Mouse (Mus musculus) liver, embryonic 14.5 days (tissue): ENCODE measurements around the gene Ppan. TPM values are rescaled to one million over a fixed set of nuclear protein-coding genes. Genes with fewer than 3 reads are reported as not detected.

Experiments
- ATAC-seq: fragments of 200-750 bp; cut with Nextera tagmentation; 2 replicates; pipeline ENCODE4 v1.8.0; 2017; ENCODE audit warnings: moderate number of reproducible peaks, mild to moderate bottlenecking, moderate library complexity; ENCODE audit not compliant: insufficient read depth
- DNase-seq, 3 experiments: peaks; one replicate each; pipeline ENCODE4 v3.0.0-alpha.2; 2012 to 2013; ENCODE audit warnings: low read depth in 3 of 3, low spot score in 3 of 3
- H3K27ac ChIP-seq: fragments of 300-500 bp; sonication (generic); 2 replicates; pipeline ENCODE4 v1.5.1; 2014; ENCODE audit warnings: moderate library complexity, mild to moderate bottlenecking, control low read depth, inconsistent platforms
- H3K27me3 ChIP-seq: fragments of 300-500 bp; sonication (generic); 2 replicates; pipeline ENCODE4 v1.6.1; 2014; ENCODE audit warnings: mild to moderate bottlenecking, low read length, moderate library complexity; ENCODE audit not compliant: control insufficient read depth, insufficient read depth
- H3K36me3 ChIP-seq: fragments of 300-500 bp; sonication (generic); replicated peaks from 2 replicates; pipeline ENCODE4 v1.6.1; 2014; ENCODE audit warnings: low read depth; ENCODE audit not compliant: control insufficient read depth, insufficient read depth
- H3K4me1 ChIP-seq, 2 experiments: fragments of 200-500 bp in 1 of 2; fragments of 300-500 bp in 1 of 2; sonication (generic) in 1 of 2; replicated peaks; 2 replicates each; pipeline ENCODE4 v1.6.1; 2012 to 2014; ENCODE audit warnings: antibody characterized with exemption in 1 of 2, inconsistent platforms in 1 of 2, low read length in 1 of 2; ENCODE audit not compliant: control insufficient read depth in 2 of 2, insufficient read depth in 2 of 2
- H3K4me2 ChIP-seq: fragments of 300-500 bp; sonication (generic); 2 replicates; pipeline ENCODE4 v1.6.1; 2014; ENCODE audit warnings: low read depth, mild to moderate bottlenecking, control low read depth, moderate library complexity
- H3K4me3 ChIP-seq, 2 experiments: fragments of 200-500 bp in 1 of 2; fragments of 300-500 bp in 1 of 2; sonication (generic) in 1 of 2; 2 replicates each; pipeline ENCODE4 v1.5.1; 2012 to 2014; ENCODE audit warnings: low read depth in 2 of 2, low read length in 2 of 2, mild to moderate bottlenecking in 2 of 2, control low read depth in 1 of 2, inconsistent platforms in 1 of 2, moderate library complexity in 1 of 2; ENCODE audit not compliant: insufficient read depth in 1 of 2
- H3K9ac ChIP-seq: fragments of 300-500 bp; sonication (generic); replicated peaks from 2 replicates; pipeline ENCODE4 v1.6.1; 2014; ENCODE audit warnings: mild to moderate bottlenecking, control low read depth, moderate library complexity
- H3K9me3 ChIP-seq: fragments of 300-500 bp; sonication (generic); 2 replicates; pipeline ENCODE4 v1.6.1; 2016; ENCODE audit warnings: low read length, mixed read lengths; ENCODE audit not compliant: control insufficient read depth
- CTCF ChIP-seq: IDR thresholded peaks from 2 replicates; pipeline ENCODE4 v1.5.1; 2016; ENCODE audit warnings: antibody characterized with exemption, low read depth, control low read depth
- EP300 ChIP-seq: IDR thresholded peaks from 2 replicates; pipeline ENCODE4 v1.6.1; 2016; ENCODE audit warnings: antibody characterized with exemption, low read depth
- WGBS: fragments of 180-500 bp; shearing (Covaris S2); extraction: QIAGEN DNeasy Blood & Tissue Kit; methylation state at CpG from one replicate; pipeline ENCODE4 v1.1.7; 2014; ENCODE audit not compliant: insufficient replicate concordance; 5-methylcytosine and 5-hydroxymethylcytosine counted together
- polyA plus RNA-seq, 2 experiments: library from polyadenylated mRNA; depleted of rRNA in 1 of 2; stranded (reverse) in 1 of 2; unstranded in 1 of 2; fragments of >200 nt; fragmentation: Nextera tagmentation in 1 of 2; extraction: Ambion mirVana in 1 of 2; gene quantifications; 2 replicates each; pipeline versions ENCODE4 v1.2.1 to v1.2.3; 2012 to 2014

The Ppan gene
- 70.6 and 84.8 TPM in 2 replicates for polyA plus RNA-seq (2012; rRNA removed)
- polyA plus RNA-seq (2014; fragmentation: Nextera tagmentation; extraction: Ambion mirVana): 50.2 and 56.1 TPM in 2 replicates

GRCm38 (mm10) chr9:20887704-20888385, at the start of gene Ppan:
TSS of gene Ppan (plus strand) at chr9:20888175.
- Histone ChIP-seq H3K27me3 (no peaks in the 10 kb centered on the region), H3K4me2 (peak within 1 kb of the TSS; percentile 82), H3K9ac (peak within 1 kb of the TSS; percentile 83), H3K4me1 (peaks cover 9 to 15% of the 10 kb centered on the region in 2 experiments), H3K4me3 (peak within 1 kb of the TSS; percentile 70 to 75), H3K9me3 (no peaks in the 10 kb centered on the region; the same call in 1 of the 2 replicates), H3K36me3 (peaks cover 33% of the 10 kb centered on the region), H3K27ac (peak within 1 kb of the TSS; percentile 73)
- peak; percentile 88 for ATAC-seq
- no peak for TF ChIP-seq CTCF
- no peak for TF ChIP-seq EP300
- peak; percentile 91 to 94 (median 91) for DNase-seq
- under 1% methylated on average over 43 of the region's 43 CpGs for WGBS

GRCm38 (mm10) chr9:20838931-20839330, 49.0 kb upstream of the Ppan start:
- Histone ChIP-seq H3K36me3 (no peaks in the 10 kb centered on the region), H3K9me3 (no peaks in the 10 kb centered on the region), H3K4me1 (no peaks in the 10 kb centered on the region), H3K27me3 (no peaks in the 10 kb centered on the region), H3K4me3 (no peak overlapping the region), H3K9ac (no peak overlapping the region), H3K27ac (no peak overlapping the region), H3K4me2 (no peak overlapping the region)
- no peak for TF ChIP-seq EP300
- TF ChIP-seq CTCF: no peak
- ATAC-seq (no peak), DNase-seq (no peak)
- 39% methylated on average over 6 of the region's 6 CpGs for WGBS

GRCm38 (mm10) chr9:20842211-20842610, 45.8 kb upstream of the Ppan start:
- WGBS: 10% methylated on average over 4 of the region's 4 CpGs
- H3K9ac ChIP-seq: no peak overlapping the region
- TF ChIP-seq EP300 (no peak), CTCF (no peak)
- H3K36me3 ChIP-seq: no peaks in the 10 kb centered on the region
- H3K9me3 ChIP-seq: no peaks in the 10 kb centered on the region
- H3K4me1 ChIP-seq: no peaks in the 10 kb centered on the region
- H3K27me3 ChIP-seq: no peaks in the 10 kb centered on the region
- H3K4me3 ChIP-seq: no peak overlapping the region
- H3K4me2 ChIP-seq: no peak overlapping the region
- DNase-seq: no peak
- no peak overlapping the region for H3K27ac ChIP-seq
- no peak for ATAC-seq

DNA sequence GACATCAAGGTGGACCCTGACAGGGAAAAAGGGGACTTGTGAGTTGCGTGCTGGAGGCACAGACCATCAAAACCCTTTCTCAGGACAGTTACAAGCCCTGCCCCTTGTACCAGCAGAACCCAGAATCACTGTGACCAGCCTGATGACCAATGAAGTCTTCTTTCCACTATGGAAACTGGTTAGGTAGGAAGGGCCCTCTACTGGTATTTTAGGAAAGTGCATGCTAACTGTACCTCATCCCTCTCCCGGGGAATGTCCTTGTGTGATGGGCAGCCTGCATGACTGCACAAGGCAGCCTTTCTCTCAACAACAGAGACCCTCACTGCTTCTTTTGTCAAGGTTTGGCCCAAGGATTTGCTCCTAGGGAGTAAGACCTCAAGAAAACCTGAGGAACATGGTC, 45.3 kb upstream of the Ppan start:
- Histone ChIP-seq H3K9ac (no peak overlapping the region), H3K27ac (no peak overlapping the region), H3K4me3 (no peak overlapping the region), H3K27me3 (no peaks in the 10 kb centered on the region), H3K36me3 (no peaks in the 10 kb centered on the region), H3K4me2 (no peak overlapping the region), H3K4me1 (no peaks in the 10 kb centered on the region), H3K9me3 (no peaks in the 10 kb centered on the region)
- DNase-seq: no peak
- no peak for ATAC-seq
- WGBS: 28% methylated on average over 2 of the region's 2 CpGs
- TF ChIP-seq EP300: no peak
- TF ChIP-seq CTCF: peak; percentile 53

GRCm38 (mm10) chr9:20850179-20850578, 37.8 kb upstream of the Ppan start:
- H3K9ac ChIP-seq: no peak overlapping the region
- H3K4me2 ChIP-seq: no peak overlapping the region
- DNase-seq: no peak
- H3K4me1 ChIP-seq: no peaks in the 10 kb centered on the region
- TF ChIP-seq CTCF (0 out of 2 replicates have a peak, but pooled peaks have one; percentile 23), EP300 (no peak)
- no peaks in the 10 kb centered on the region for H3K27me3 ChIP-seq
- no peak overlapping the region for H3K27ac ChIP-seq
- 73% methylated on average over 2 of the region's 2 CpGs for WGBS
- no peaks in the 10 kb centered on the region for H3K9me3 ChIP-seq
- no peaks in the 10 kb centered on the region for H3K36me3 ChIP-seq
- no peak for ATAC-seq
- H3K4me3 ChIP-seq: no peak overlapping the region
